Mouse (Mus musculus) B cell, adult 2 months (primary cell): ENCODE results near the gene Rorb.

Experiments
- DNase-seq, 2 experiments: peaks; one replicate each; pipeline ENCODE4 v3.0.0; 2022

Rorb gene

DNA sequence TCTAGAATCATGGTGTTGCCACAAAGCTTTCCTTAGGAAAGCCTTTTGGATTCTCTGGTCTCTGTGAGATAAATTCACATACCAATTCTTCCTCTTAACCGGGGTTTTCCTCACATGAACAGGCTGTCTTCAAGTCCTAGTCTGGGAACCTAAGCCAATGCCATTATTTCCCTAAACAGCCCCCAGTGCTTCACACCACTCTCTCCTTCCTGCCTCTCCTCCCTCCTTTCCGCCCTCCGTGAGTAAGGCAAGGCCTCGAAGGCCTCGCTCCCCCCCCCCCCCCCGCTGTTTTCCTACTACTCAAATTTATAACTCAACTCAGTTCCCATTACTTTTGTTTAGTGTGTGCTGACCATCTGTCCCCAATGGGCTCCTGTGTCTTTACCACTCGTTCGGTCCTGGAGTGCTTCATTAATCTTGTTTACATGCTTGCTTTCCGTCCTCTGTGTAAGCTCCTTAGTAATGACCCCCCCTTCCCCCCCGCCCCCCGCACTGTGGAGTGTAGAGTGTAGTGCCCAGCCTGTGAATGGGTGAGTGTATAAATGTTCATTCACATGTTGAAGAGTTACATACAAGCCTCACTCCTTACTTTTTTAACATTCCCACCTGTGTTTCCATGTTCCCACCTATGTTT, 106.9 kb downstream of the Rorb start:
- DNase-seq, result no peak

DNA sequence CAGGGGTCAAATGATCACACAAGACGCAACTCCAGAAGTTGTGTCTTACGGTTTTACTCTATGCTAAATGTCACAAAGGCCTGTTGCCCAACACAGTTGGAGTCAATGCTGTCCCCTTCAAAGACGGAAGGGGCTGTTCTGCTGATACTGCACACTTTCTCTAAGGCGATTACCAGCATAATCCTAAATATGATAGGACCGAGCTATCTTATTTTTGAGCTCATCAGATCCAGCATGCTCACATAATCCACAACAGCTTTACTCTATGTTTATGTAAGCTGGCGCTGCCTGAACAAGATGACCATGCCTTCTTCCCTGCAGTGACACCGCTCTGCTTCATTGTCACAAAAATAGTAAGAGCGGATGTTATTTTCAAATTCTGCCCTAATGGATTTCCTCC, 112.0 kb downstream of the Rorb start:
- no peak for DNase-seq

DNA sequence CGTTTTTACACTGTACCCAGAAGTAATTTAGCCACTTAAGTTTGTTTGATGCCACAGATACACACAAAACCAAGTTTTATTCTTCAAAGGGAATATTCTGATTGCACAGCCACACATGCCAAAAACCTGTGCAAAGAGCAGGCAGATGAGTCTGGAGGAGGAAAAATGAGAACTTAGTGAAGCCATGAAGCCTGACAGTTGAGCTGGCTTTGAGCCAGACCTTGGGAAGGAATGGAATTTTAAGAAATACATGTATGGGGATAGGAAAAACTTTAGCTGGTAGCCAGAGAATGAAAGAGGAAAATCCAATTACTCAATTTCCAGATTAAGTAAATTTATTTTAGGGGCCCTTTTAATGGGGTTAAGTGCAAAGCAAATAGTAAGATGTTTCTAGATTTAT, 113.3 kb downstream of the Rorb start:
- DNase-seq, result no peak

DNA sequence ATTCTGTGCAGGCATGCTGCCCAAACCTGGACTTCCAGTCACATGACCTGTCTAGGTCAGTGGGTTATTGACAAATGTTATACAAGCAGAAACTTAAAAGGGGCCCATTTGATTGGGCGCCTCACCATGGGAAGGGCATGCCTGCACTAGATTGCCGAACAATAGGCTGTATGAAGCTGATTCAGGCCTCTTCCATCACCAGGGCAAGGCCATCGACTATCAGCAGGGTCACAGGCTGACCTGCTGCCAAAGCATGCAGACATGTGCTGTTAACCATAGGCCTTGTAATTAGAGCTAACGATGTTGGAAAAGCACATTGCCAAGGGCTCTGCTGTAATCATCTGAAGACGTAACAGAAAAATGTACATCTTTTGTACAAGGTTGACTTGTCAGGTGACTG, 131.0 kb downstream of the Rorb start:
- no peak for DNase-seq

DNA sequence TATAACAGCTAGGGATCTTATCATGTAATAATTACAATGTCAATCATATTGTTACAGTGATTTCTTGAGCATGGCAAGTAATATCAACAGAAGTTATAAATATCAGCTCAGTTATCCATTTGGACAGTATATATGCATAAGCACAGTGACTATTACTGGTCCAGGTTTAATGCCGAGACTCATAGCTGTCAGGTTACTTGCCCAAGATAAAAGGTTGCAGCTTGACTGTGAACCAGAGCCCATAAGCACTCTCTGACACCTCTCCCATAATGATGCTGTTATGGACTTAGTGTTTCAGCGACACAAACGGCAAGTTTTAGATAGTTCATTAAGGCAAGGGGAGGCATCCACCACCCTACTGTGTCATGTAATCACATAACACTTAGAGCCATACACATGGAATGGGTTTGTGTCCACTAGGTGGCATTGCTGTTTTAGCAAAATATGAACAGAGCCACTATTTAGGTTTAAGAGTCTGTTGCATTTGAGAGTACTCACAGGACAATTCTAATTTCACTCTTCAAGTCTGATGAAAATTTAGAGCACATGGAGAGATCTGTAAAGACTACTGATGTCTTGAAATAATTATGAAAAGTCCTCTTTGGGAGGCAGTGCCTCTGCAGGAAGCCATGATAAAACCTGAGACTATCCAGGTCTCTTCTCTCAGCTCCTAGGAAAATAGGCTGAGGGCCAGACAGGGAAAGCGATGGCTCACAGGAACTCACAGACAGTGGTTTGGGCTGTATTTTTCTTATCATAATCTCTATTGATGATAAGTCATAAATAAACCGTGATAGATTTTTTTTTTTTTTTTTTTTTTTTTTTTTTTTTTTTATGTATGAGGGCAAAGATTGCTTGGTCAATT, 136.0 kb downstream of the Rorb start:
- no peak for DNase-seq

DNA sequence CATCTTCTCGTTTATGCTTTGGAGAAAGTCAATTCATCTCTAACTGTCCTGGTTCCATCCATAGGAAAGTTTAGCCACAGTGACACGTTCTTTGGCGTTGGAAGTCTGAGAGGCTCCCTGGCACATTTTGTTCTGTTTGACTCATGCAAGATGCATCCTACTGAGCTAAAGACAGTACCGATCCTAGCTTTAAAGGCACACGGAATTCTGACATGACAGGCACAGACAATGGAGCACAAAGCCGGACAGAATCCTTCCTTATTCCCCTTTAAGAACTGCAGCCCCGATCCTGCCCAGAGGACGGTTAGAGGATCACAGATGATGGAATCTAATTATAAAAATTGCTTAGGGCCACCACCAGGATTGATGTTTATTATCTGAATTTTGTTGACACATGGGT, 141.6 kb downstream of the Rorb start:
- no peak for DNase-seq

DNA sequence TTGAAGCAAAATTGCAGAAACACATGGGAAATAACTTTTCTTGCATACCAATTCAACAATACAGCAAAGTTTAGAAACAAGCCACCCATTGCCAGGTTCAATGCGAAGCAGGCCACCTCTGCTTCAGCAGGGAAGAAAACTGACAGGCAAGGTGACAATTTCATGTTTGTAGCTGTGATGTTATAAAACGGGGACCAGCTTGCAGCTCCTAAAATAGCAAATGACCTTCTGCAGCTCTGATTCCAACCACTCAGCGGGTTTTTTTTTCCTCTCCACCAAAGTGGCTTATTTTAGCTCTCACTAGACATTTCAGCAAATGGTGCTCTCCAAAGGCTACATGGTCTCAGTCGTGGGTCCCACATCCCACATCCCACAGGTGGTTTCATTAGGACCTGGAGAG, 143.7 kb downstream of the Rorb start:
- no peak for DNase-seq

DNA sequence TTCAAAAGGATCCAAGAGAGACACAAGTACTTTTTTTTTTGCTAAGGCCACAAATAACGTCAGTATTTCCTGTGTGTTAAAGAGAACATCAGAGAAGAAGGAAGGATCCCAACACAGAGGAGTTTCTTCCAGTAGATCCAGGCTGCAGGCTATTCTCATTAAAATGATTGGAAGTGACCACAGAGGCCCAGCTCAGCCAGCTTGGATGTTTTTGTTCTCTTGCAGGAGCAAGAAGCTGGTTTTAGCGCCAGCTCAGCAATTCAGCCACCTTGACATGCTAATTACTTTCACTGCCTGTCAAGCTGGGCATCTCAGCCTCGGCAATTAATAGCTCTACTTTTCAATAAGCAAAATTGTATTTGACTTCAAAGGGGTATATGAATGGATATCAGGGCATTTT, 151.1 kb downstream of the Rorb start:
- no peak for DNase-seq

DNA sequence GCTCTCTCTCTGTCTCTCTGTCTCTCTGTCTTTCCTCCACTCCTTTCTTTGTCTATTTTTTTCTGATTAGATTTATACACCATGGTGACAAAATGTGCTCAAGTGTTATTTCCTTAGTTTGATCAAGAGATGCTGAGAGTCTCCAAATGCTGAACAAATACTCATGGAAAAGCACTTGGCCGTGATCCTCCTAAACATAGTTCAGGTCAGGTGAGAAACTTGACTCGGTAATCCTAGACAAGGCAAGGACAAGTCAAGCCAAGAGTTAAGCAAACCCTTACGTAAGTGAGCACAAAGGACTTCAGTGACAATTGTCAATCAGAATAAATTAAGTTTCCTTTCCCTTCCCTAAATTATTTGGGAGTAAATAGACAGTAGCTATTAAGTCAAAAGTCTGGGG, 158.2 kb downstream of the Rorb start:
- DNase-seq, result no peak

DNA sequence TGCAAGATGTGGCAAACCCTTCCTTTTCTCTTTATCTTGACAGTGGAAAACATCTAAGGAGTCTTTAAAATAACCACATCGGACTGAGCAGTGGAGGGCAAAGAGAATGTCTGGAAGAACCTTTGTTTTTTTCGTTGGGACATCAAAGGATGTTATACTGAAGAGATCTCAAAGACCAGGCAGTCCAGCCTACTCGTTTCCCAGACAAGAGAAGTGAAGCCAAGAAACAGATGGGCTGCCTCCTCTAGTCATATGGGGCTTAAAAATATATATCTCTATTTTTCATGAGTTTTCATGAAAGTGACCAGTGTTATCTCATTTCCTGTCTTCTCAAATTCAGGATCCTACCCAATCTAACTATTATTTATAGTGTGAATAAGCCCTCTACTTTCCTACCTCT, 163.8 kb downstream of the Rorb start:
- no peak for DNase-seq

DNA sequence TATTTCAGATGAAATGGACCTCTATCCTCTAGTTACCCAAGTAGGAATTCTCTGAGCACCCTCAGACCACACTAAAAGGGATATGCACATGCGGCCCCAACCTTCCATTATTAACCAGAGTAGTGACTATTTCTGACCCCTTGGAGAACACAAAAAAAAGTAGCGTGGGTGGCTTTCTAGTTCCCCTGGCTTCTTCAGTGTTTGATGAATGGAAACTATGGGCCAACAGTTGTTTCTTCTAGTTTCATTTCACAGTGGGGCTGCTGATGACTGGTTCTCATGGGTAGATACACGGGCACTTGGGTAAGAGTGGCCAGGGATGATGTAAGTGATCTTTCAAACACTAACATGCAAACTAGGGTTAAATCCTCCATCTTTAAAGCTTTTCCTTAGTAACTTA, 165.7 kb downstream of the Rorb start:
- no peak for DNase-seq

DNA sequence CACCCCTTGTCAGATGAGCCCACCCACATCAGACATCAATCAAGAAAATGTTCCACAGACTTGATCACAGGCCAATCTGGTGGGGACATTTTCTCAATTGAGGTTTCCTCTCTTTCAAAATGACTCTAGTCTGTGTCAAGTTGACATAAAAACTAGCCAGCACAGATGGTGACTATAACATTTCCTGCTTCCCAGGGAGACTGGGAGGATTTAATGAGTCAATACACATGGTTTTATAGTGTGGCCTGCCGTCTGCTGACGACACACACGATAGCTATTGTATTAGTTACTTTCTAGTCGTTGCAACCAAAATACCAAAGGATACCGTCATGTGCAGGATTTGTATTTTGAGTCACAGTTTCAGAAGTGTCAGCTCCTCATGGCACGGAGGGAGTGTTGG, 169.6 kb downstream of the Rorb start:
- DNase-seq, result no peak

DNA sequence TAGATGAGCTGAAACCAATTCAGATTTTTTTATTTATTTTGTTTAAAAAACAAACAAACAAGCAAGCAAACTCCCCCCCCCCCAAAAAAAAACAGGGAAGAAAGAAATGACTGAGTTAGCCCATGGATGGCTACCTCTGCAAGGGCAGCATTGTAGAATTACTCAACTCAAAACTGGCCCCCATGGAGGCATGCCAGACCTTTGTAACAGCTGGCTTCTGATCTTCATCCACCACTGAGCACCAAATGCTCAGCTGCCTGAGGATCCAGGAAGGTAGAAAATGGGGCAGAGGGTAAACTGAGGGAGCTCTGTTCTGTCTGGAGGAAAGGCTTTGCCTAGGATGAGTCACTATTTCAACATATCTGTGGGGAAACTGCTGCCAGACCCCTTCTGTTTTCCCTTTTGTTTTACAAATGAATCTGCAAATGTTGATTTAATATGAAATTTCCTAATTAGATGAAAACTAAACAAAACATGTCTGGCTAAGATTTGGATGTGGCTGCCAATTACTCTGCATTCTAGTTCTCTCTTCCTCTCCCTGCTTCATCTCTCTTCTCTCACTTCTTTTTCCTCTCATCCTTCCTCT, 199.1 kb downstream of the Rorb start:
- DNase-seq, result no peak

DNA sequence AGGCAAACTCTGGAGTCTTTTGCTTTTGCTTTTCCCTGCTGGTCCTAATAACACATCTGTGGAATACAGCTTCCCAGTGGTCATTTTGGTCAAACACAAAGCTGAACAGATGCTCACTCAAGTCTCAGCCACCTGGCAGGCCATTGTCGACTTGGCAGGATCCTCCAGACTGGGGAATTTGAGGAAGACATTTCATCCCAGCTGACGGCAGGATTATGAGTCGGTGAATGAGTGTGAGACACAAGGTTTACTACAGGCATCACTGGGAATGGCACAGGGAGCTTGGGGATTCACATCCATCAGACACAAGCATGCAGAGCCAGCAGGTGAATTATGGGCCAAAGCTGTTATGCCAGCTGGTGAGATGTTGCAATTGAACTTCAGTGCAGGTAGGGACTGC, 201.4 kb downstream of the Rorb start:
- no peak for DNase-seq

DNA sequence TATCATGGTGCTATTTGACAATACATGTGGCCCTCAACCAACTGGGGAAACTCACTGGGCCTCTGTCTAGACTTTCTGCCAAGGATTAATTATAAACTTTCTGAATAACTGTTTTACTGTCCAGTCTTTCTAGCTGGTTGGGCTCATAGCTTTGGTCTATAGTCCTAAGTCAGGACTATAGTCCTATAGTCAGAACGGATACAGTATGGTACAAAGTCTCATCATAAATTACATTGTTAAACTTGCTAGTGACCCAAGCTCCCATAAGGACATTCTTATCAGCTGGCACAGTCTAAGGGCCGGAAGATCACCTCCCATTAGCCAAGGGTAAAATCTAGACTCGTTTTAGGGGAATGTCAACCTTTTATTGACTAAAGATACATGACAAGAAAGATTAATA, 205.5 kb downstream of the Rorb start:
- no peak for DNase-seq

DNA sequence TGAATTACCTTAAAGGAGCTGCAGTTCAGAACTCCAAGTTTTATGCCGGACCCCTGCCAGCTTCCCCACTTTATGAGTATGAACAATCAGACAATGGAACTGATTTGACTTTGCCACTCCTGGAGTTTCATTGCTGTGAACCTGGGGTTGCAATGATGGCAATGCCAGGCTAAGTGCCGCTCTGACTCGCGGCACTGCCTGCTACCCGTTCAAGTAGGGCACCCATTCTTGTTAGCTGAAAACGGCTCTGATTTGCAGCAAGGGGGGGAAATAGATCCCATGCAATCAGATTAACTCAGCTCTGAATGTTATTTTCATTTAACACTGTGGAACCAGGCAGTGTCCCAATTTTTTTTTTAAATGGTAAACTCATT, 208.3 kb downstream of the Rorb start:
- no peak for DNase-seq

DNA sequence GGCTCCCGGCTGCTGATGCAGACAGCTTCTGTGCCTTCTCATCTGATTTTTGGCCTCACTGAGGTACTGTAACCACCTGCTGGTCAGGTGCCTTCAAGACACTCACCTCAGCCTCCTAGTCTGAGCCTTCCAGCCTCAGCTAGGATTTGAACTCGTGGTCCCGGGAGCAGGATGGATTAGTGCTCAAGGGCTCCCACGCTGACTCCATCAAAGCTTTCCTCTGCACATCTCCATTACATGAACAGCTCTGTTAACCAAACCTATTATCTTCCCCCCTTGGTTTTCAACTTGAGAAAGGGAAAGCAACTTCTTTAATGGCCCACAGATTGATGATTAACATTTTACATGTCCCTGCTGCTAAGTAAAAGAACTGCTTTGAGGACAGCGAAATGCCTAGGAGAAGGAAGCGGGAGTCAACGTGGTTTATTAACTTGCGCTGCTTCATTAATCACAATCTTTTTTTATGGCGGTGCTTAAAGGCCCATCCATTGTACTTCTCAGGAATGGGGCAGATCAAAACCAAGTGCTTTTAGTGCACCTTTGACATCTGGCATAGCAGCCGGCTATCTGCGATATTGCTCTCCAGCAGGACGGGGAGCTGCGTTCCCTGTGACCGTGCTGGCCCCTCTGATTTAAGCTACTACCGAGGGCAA, 208.8 kb downstream of the Rorb start:
- no peak for DNase-seq

DNA sequence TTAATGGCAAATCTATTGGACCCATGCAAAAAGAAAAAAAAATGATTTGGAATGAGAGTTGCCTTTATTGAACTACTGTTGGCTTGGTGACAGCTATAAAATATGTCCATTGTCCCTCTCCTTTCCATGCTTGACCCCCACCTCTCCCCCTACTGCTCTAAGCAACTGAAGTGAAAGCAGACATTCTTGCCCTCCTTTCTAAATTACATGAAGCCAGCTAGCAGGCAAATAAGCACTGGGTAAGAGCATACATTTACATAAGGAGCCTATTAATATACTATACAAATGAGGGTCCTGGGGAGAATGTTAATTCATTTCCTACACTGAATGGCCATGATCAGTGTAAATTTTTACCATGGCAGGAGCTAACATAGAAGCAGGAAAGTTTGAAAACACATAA, 212.8 kb downstream of the Rorb start:
- no peak for DNase-seq

DNA sequence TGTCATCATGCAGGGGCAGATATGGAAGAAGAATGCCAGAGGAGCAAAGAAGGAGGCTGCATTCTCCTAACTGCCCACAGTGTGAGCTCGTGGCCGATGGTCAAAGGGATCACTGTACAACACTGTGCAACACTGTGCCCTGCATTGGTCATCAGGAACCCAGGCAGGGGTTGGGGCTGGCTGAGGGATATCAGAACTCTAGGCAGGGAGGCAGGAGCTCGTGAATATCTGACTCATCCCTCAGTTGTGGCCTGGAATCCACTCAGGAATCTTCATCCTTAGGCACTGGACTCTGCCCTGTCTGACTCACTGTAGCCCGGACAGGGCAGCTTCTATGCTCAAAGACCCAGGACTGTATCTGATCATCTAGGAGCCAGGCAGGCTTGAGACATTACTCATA, 220.8 kb downstream of the Rorb start:
- DNase-seq, result no peak

DNA sequence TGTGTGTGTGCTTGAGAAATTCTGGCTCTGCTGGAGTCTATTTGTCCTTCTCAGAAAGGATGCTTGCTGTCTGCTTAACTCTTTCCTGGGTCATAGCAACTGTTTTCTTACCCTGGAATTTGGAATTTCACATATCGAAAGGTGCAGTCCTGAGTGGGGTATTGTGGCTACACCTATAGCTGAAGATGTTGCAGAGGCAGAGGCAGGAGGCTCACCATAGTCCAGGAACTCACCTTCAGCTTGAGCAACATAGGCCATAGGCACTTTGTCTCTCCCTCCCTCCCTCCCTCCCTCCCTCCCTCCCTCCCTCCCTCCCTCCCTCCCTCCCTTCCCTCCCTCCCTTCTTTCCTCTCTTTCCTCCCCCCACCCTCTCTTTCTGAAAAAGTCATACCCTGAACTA, 221.4 kb downstream of the Rorb start:
- DNase-seq, result no peak

DNA sequence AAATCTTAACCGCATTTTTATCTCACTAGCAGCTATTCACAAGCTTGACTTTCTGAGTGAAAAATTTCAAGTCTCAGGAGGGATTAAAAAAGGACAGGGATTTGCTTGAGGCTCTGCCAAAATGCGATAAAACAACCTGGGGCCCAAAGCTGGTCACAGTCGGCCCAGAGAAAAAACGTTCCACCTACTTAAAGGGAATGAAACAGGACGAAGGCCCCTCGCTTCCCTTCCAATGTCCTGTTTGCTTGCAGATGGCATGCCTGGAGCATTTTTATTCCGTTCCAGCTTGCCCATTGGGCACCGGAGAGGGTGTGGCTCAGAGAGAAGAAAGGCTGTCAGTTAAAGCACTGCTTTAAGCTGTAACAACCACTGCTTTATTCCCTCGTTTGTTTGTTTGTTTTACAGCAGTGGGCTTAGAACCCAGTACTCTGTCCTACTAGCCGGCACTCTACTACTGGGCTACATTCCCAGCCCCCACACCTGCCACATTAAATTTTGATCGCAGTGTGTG, 221.8 kb downstream of the Rorb start:
- no peak for DNase-seq

DNA sequence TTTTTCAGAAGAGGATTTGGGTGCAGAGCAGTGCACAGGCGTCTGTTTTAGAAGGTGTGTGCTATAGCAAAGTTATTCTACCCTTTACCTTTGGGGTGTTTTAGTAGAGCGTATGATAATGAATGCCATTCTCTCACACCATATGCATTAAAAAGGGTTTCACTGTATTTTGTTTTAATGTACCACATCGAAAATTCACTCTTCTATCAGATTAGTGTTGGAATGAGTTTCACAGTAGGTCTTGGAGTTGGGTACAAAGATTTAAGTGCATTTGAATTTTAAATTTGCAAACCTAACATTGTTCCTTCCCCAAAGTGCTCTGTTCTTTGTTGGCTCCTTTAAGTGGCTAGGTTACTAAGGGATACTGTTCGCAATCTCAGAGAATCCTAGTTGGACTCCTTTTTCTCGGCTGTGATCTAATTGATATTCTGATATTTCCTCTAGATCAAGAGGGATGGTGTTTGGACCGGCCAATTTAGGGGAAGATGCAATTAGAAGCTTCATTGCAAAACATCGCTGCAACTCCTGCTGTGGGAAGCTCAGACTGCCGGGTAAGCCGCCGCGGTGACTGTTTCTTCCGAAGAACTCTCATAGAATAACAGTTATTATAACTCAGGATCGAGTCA, 222.4 kb downstream of the Rorb start:
- no peak for DNase-seq
